Mouse (Mus musculus): Measurements from ENCODE around the gene Krtap4-7. TPM values are rescaled to one million over a fixed set of nuclear protein-coding genes. Genes with fewer than 3 reads are reported as not detected.

Krtap4-7 gene
- total RNA-seq (2023) = not detected in 2 replicates

GRCm38 (mm10) chr11:99643635-99644139 is at the start of gene Krtap4-7:
TSS of gene Krtap4-7 (minus strand) at chr11:99644089.

GRCm38 (mm10) chr11:99690463-99690862 is 46.6 kb upstream of the Krtap4-7 start, which contains the start of gene Gm14190:
TSS of gene Gm14190 (minus strand) at chr11:99690740.

DNA sequence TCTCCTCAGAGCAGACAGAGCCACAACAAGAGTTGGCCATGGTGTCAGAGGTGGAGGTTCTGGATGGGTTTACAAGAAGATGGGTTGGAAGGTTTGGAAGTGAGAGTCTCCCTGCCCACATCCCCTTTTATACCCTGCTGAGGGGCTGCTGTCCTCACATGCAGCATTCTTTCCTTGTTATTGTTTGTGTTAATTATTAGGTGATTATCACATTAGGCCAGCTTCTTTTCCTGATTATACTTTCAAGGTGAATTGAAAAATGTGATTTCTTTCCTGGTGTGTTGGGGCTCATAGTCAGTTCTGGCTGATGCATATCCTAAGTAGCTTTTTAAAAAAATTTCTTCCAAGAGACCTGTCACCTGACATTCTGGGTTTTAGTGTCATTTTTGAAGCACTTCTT is 22.0 kb upstream of the Krtap4-7 start, which contains the start of gene Krtap4-6:
TSS of gene Krtap4-6 (minus strand) at position 101 of the 400 bp plus-strand sequence.

DNA sequence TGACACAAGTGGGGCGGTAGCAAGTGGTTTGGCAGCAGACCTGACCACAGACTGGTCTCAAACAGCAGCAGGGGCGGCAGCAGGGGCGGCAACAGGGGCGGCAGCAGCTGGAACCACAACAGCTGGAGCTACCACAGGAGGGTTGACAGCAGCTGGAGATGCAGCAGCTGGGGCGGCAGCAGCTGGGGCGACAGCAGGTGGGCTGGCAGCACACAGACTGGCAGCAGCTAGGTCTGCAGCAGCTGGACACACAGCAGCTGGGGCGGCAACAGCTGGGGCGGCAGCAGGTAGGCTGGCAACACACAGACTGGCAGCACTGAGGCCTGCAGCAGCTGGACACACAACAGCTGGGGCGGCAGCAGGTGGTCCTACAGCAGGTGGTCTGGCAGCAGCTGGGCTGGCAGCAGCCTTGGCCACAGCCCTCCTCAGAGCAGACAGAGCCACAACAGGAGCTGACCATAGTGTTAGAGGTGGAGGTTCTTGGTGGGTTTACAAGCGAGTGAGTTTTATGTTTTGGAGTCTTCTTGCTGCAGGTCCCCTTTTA is 14.7 kb upstream of the Krtap4-7 start, which contains the start of gene Gm11563:
TSS of gene Gm11563 (minus strand) at position 494 of the 544 bp plus-strand sequence.

GRCm38 (mm10) chr11:99650136-99650535 is 6.2 kb upstream of the Krtap4-7 start, which contains the start of gene Gm11555:
TSS of gene Gm11555 (minus strand) at chr11:99650236.

GRCm38 (mm10) chr11:99634653-99635134 is 9.2 kb downstream of the Krtap4-7 start, which contains the start of gene Krtap4-2:
TSS of gene Krtap4-2 (minus strand) at chr11:99635084.

DNA sequence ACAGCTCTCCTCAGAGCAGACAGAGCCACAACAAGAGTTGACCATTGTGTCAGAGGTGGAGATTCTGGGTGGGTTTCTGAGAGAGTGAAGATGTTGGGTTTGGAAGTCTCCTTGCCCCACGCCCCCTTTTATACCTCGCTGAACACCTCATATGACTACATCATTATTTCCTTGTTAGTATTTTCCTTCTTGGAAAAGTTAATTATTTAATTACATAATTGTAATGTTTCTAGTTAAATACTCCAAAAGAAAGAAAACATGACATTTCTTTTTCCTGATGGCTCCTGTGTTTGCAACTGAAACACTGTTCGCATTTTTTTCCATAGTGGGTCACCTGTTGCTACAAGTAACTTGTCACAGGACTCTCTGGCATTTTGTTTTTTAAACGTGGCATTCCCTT is 15.8 kb downstream of the Krtap4-7 start, which contains the start of gene Krtap4-1:
TSS of gene Krtap4-1 (minus strand) at position 101 of the 400 bp plus-strand sequence.

DNA sequence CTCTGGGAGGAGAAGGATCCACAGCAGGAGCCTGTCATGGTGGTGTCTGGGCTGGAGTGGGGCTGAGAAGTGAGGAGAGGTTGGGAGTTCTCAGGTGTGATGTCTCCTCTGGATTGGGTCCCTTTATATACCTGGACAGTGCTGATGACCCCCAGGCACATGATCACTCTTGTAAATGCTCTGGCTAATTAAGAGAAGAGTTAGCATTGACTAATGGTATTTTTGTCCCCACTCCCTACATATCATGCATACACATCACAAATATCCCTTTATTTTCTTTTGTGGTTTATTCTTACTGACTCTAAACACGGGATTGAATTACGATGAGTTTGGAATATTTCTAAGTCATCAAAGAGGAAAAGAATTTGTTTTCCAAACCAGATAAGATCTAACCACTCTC is 23.6 kb downstream of the Krtap4-7 start, which contains the start of gene Gm11562:
TSS of gene Gm11562 (minus strand) at position 101 of the 400 bp plus-strand sequence.

DNA sequence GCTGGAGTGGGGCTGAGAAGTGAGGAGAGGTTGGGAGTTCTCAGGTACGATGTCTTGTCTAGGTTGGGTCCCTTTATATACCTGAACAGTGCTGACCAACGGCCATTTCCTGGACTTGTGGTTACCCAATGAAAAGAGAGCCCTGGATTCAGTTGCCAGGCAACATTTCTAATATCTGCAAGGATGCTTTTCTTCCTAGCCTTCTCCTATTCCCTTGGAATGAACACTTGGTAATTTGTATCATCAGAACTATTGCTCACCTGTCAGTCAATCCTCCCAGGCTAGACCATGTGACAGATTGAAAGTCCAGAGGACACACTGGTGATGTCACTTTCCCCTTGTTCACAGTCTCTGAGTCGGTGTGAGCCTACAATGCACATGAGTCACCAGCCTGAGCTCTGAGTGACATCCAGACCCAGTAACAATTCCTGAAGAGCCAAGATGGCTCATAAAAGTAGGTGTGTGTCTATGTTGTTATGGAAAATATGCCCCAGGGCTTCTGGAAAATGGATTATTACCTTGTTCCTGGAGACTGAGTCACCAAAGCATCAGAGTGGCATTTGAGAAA is 29.0 kb downstream of the Krtap4-7 start, which contains the start of gene Krtap2-4:
TSS of gene Krtap2-4 (minus strand) at position 51 of the 568 bp plus-strand sequence.

GRCm38 (mm10) chr11:99610089-99610488 is 33.8 kb downstream of the Krtap4-7 start, which contains the start of gene Gm11937:
TSS of gene Gm11937 (minus strand) at chr11:99610189.

DNA sequence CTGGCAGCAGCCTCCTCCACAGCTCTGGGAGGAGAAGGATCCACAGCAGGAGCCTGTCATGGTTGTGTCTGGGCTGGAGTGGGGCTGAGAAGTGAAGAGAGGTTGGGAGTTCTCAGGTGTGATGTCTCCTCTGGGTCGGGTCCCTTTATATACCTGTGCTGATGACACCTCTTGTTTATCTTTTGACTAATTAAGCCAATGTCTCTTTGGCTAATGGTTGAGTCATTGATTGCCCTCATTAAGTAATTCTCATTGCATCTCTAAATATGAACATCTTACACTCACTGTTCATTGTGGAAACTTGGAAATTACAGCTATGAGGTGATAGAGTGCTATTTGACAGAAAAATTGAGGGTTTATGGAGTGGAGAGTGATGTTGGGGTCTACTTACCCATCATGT is 40.7 kb downstream of the Krtap4-7 start, which contains the start of gene Gm11938:
TSS of gene Gm11938 (minus strand) at position 101 of the 400 bp plus-strand sequence.

GRCm38 (mm10) chr11:99597742-99598141 is 46.1 kb downstream of the Krtap4-7 start, which contains the start of gene Krtap9-3:
TSS of gene Krtap9-3 (minus strand) at chr11:99598105.

Other genes with a start within 250 kb of the Krtap4-7 start
- gene Krt12, start 221.8 kb downstream of the Krtap4-7 start, total RNA-seq (2023) = not detected in 2 replicates
- not detected in 2 replicates for gene Krt20, start 205.9 kb downstream of the Krtap4-7 start, total RNA-seq (2023)
- not detected in 2 replicates for gene Krt23, start 151.0 kb downstream of the Krtap4-7 start, total RNA-seq (2023)
- not detected in 2 replicates for gene Krt39, start 122.8 kb downstream of the Krtap4-7 start, total RNA-seq (2023)
- not detected in 2 replicates for gene Krt40, start 100.9 kb downstream of the Krtap4-7 start, total RNA-seq (2023)
- not detected in 2 replicates for gene Krtap3-3, start 93.2 kb downstream of the Krtap4-7 start, total RNA-seq (2023)
- not detected in 2 replicates for gene Krtap3-2, start 87.2 kb downstream of the Krtap4-7 start, total RNA-seq (2023)
- not detected in 2 replicates for gene Gm11939, start 84.6 kb downstream of the Krtap4-7 start, total RNA-seq (2023)
- not detected in 2 replicates for gene Krtap3-1, start 77.5 kb downstream of the Krtap4-7 start, total RNA-seq (2023)
- gene Krtap1-5, start 63.1 kb downstream of the Krtap4-7 start, total RNA-seq (2023) = not detected in 2 replicates
- not detected in 2 replicates for gene Krtap1-4, start 60.4 kb downstream of the Krtap4-7 start, total RNA-seq (2023)
- not detected in 2 replicates for gene Krtap1-3, start 52.8 kb downstream of the Krtap4-7 start, total RNA-seq (2023)
- not detected in 2 replicates for gene Krtap9-3, start 46.0 kb downstream of the Krtap4-7 start, total RNA-seq (2023)
- gene Gm11938, start 40.8 kb downstream of the Krtap4-7 start, total RNA-seq (2023) = not detected in 2 replicates
- gene Gm11937, start 33.9 kb downstream of the Krtap4-7 start, total RNA-seq (2023) = not detected in 2 replicates
- gene Krtap2-4, start 29.2 kb downstream of the Krtap4-7 start, total RNA-seq (2023) = not detected in 2 replicates
- not detected in 2 replicates for gene Gm11562, start 23.7 kb downstream of the Krtap4-7 start, total RNA-seq (2023)
- not detected in 2 replicates for gene Krtap4-1, start 15.9 kb downstream of the Krtap4-7 start, total RNA-seq (2023)
- gene Krtap4-2, start 9.0 kb downstream of the Krtap4-7 start, total RNA-seq (2023) = not detected in 2 replicates
- gene Gm11555, start 6.1 kb upstream of the Krtap4-7 start, total RNA-seq (2023) = not detected in 2 replicates
- not detected in 2 replicates for gene Gm11563, start 14.9 kb upstream of the Krtap4-7 start, total RNA-seq (2023)
- not detected in 2 replicates for gene Krtap4-6, start 21.9 kb upstream of the Krtap4-7 start, total RNA-seq (2023)
- not detected in 2 replicates for gene Gm14190, start 46.7 kb upstream of the Krtap4-7 start, total RNA-seq (2023)
- gene Gm14180, start 90.2 kb upstream of the Krtap4-7 start, total RNA-seq (2023) = not detected in 2 replicates
- not detected in 2 replicates for gene Gm11595, start 128.8 kb upstream of the Krtap4-7 start, total RNA-seq (2023)
- gene Krtap4-8, start 136.6 kb upstream of the Krtap4-7 start, total RNA-seq (2023) = not detected in 2 replicates
- gene Krtap4-9, start 141.1 kb upstream of the Krtap4-7 start, total RNA-seq (2023) = not detected in 2 replicates
- gene Gm11596, start 149.4 kb upstream of the Krtap4-7 start, total RNA-seq (2023) = not detected in 2 replicates
- not detected in 2 replicates for gene Gm11569, start 154.8 kb upstream of the Krtap4-7 start, total RNA-seq (2023)
- not detected in 2 replicates for gene Gm11554, start 160.4 kb upstream of the Krtap4-7 start, total RNA-seq (2023)
- not detected in 2 replicates for gene Krtap4-13, start 165.8 kb upstream of the Krtap4-7 start, total RNA-seq (2023)
- not detected in 2 replicates for gene Gm11564, start 171.6 kb upstream of the Krtap4-7 start, total RNA-seq (2023)
- gene 2300003K06Rik, start 194.0 kb upstream of the Krtap4-7 start, total RNA-seq (2023) = not detected in 2 replicates
- gene Krtap4-16, start 207.5 kb upstream of the Krtap4-7 start, total RNA-seq (2023) = not detected in 2 replicates
- gene Gm11568, start 213.8 kb upstream of the Krtap4-7 start, total RNA-seq (2023) = not detected in 2 replicates
- not detected in 2 replicates for gene Gm11559, start 220.4 kb upstream of the Krtap4-7 start, total RNA-seq (2023)
- not detected in 2 replicates for gene Krtap9-1, start 229.3 kb upstream of the Krtap4-7 start, total RNA-seq (2023)
- gene Gm11567, start 235.1 kb upstream of the Krtap4-7 start, total RNA-seq (2023) = not detected in 2 replicates

Measured in neutrophil, adult 65 days (primary cell).